Mouse (Mus musculus): ENCODE results near the gene Il10. TPM values are rescaled to one million over a fixed set of nuclear protein-coding genes. Genes with fewer than 3 reads are reported as not detected.
"Not testable (repeated sequence)": the region's sequence is repeated elsewhere in the genome, so short reads cannot be mapped to it uniquely, and the experiment has no call there.

Gene Il10
- total RNA-seq, 1 experiment from 2014 or later: not detected

GRCm38 (mm10) chr1:131015281-131015680 lies 4.4 kb upstream of the Il10 start:
- no peak for ATAC-seq (replicated peaks; ENCODE audit: low read depth, poor library complexity, severe bottlenecking)

- ATAC-seq (replicated peaks; ENCODE audit: low read depth, poor library complexity, severe bottlenecking): no peak
Observed at GRCm38 (mm10) chr1:131015879-131016278, 3.8 kb upstream of the Il10 start.

GRCm38 (mm10) chr1:131020425-131021310 lies 1.0 kb downstream of the Il10 start:
- peak; percentile 43 for ATAC-seq (replicated peaks; ENCODE audit: low read depth, poor library complexity, severe bottlenecking)

GRCm38 (mm10) chr1:131021438-131021837 lies 1.8 kb downstream of the Il10 start:
- ATAC-seq (replicated peaks; ENCODE audit: low read depth, poor library complexity, severe bottlenecking): no peak

GRCm38 (mm10) chr1:131021900-131022590 lies 2.4 kb downstream of the Il10 start:
- no peak for ATAC-seq (replicated peaks; ENCODE audit: low read depth, poor library complexity, severe bottlenecking)

GRCm38 (mm10) chr1:131022591-131023249 lies 3.1 kb downstream of the Il10 start:
- ATAC-seq (replicated peaks; ENCODE audit: low read depth, poor library complexity, severe bottlenecking): no peak

GRCm38 (mm10) chr1:131023250-131023858 lies 3.7 kb downstream of the Il10 start:
- not testable (repeated sequence) for ATAC-seq (replicated peaks; ENCODE audit: low read depth, poor library complexity, severe bottlenecking)

- no peak; the same call in 1 of the 2 replicates for ATAC-seq (replicated peaks; ENCODE audit: low read depth, poor library complexity, severe bottlenecking)
Observed at GRCm38 (mm10) chr1:131024900-131025842, 5.5 kb downstream of the Il10 start.

- ATAC-seq (replicated peaks; ENCODE audit: low read depth, poor library complexity, severe bottlenecking): peak; percentile 74
Observed at GRCm38 (mm10) chr1:131025843-131026190, 6.2 kb downstream of the Il10 start.

- peak; percentile 40; the same call in 1 of the 2 replicates for ATAC-seq (replicated peaks; ENCODE audit: low read depth, poor library complexity, severe bottlenecking)
Observed at GRCm38 (mm10) chr1:131029215-131029614, 9.6 kb downstream of the Il10 start.

- ATAC-seq (replicated peaks; ENCODE audit: low read depth, poor library complexity, severe bottlenecking): no peak
Observed at GRCm38 (mm10) chr1:131030261-131030660, 10.6 kb downstream of the Il10 start.

GRCm38 (mm10) chr1:131031267-131031666 lies 11.6 kb downstream of the Il10 start:
- ATAC-seq (replicated peaks; ENCODE audit: low read depth, poor library complexity, severe bottlenecking): no peak

- ATAC-seq (replicated peaks; ENCODE audit: low read depth, poor library complexity, severe bottlenecking): peak; percentile 92
Observed at GRCm38 (mm10) chr1:131038001-131038400, 18.4 kb downstream of the Il10 start.

GRCm38 (mm10) chr1:131038415-131039017 lies 18.9 kb downstream of the Il10 start:
- ATAC-seq (replicated peaks; ENCODE audit: low read depth, poor library complexity, severe bottlenecking): no peak

GRCm38 (mm10) chr1:131039479-131039878 lies 19.8 kb downstream of the Il10 start:
- no peak for ATAC-seq (replicated peaks; ENCODE audit: low read depth, poor library complexity, severe bottlenecking)

- no peak for ATAC-seq (replicated peaks; ENCODE audit: low read depth, poor library complexity, severe bottlenecking)
Observed at GRCm38 (mm10) chr1:131042263-131042662, 22.6 kb downstream of the Il10 start.

- ATAC-seq (replicated peaks; ENCODE audit: low read depth, poor library complexity, severe bottlenecking): no peak
Observed at GRCm38 (mm10) chr1:131042721-131043120, 23.1 kb downstream of the Il10 start.

- ATAC-seq (replicated peaks; ENCODE audit: low read depth, poor library complexity, severe bottlenecking): no peak
Observed at GRCm38 (mm10) chr1:131043636-131044035, 24.0 kb downstream of the Il10 start.

All from common myeloid progenitor, adult 5-6 weeks (primary cell).